Mouse (Mus musculus): ENCODE data around the gene Ugt1a5. TPM values are rescaled to one million over a fixed set of nuclear protein-coding genes. Genes with fewer than 3 reads are reported as not detected.
"Not testable (repeated sequence)": the region's sequence is repeated elsewhere in the genome, so short reads cannot be mapped to it uniquely, and the experiment has no call there.

Ugt1a5 gene
- not detected in 2 replicates for polyA plus RNA-seq (2015; fragmentation: Nextera tagmentation; extraction: Ambion mirVana)

GRCm38 (mm10) chr1:88165711-88166110, at the start of gene Ugt1a5:
Gene Ugt1a5, plus strand, starts transcription at chr1:88166012.
- Histone ChIP-seq H3K9ac (no peak within 1 kb of the TSS), H3K4me1 (no peaks in the 10 kb centered on the region), H3K4me2 (no peak within 1 kb of the TSS), H3K36me3 (no peaks in the 10 kb centered on the region), H3K27me3 (no peaks in the 10 kb centered on the region), H3K9me3 (no peaks in the 10 kb centered on the region), H3K27ac (no peak within 1 kb of the TSS), H3K4me3 (no peak within 1 kb of the TSS)
- no peak for ATAC-seq (ENCODE audit: insufficient number of reproducible peaks, low FRiP score, low TSS enrichment, low read depth)
- WGBS, result 75% methylated on average over 5 of the region's 5 CpGs

DNA sequence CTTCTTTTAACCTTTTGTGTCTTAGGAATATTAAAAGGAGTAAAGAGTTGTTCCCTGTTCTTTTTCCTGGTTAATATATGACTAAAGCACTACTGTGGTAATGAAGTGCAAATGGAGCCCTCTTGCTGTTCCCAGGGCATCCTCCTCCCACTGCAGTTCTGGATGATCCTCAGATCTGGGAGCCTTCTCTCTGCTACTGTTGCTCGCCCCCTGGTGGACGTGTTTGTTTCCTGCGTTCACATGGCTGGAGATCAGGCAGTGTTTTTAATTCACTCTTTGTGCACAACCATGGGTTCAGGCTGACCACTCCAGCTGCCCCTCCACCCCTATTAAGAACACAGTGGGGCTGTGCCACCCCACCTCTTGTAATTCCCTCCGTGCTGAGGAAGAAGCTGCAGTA, 45.3 kb upstream of the Ugt1a5 start:
- not testable (repeated sequence) for ATAC-seq (ENCODE audit: insufficient number of reproducible peaks, low FRiP score, low TSS enrichment, low read depth); H3K4me2 ChIP-seq; H3K36me3 ChIP-seq; H3K4me3 ChIP-seq; H3K27me3 ChIP-seq; H3K4me1 ChIP-seq; H3K9me3 ChIP-seq; H3K27ac ChIP-seq; H3K9ac ChIP-seq
- WGBS, result 6% methylated on average over 4 of the region's 4 CpGs

GRCm38 (mm10) chr1:88121521-88121920, 44.3 kb upstream of the Ugt1a5 start:
- not testable (repeated sequence) for H3K4me1 ChIP-seq; H3K9me3 ChIP-seq; H3K27me3 ChIP-seq; H3K27ac ChIP-seq; H3K9ac ChIP-seq; H3K4me2 ChIP-seq; H3K36me3 ChIP-seq; H3K4me3 ChIP-seq; ATAC-seq (ENCODE audit: insufficient number of reproducible peaks, low FRiP score, low TSS enrichment, low read depth)
- no CpG with 5 or more reads among the region's 1 CpGs for WGBS

DNA sequence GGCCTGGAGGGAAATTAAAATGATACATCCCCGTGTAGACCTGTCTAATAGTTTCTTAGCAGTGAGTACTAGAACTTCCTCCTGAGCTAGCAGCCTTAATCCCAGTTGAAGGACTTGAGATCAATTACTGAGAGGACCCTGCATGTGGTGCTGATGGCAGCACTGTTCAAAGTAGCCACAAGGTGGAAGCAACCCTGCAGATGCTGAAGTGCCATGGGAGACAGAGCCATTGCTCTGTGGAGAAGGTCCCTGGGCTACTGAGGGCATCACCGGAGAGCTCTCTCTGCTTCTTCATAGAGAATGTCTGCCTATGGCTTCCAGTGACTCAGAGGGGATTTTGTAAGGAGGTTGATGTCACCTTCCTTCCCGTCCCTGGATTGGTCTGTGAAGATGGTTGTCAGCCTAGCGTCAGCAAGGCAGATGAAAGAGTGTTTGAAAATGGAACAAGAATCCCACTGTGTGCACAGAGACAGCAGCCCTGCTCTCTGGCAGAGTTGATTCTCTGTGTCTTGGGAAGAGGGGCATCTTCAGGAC, 39.9 kb upstream of the Ugt1a5 start:
- H3K27me3 ChIP-seq; ATAC-seq (ENCODE audit: insufficient number of reproducible peaks, low FRiP score, low TSS enrichment, low read depth); H3K9ac ChIP-seq; H3K4me1 ChIP-seq; H3K4me3 ChIP-seq; H3K36me3 ChIP-seq; H3K9me3 ChIP-seq; H3K27ac ChIP-seq; H3K4me2 ChIP-seq: not testable (repeated sequence)
- 73% methylated on average over 4 of the region's 4 CpGs for WGBS

DNA sequence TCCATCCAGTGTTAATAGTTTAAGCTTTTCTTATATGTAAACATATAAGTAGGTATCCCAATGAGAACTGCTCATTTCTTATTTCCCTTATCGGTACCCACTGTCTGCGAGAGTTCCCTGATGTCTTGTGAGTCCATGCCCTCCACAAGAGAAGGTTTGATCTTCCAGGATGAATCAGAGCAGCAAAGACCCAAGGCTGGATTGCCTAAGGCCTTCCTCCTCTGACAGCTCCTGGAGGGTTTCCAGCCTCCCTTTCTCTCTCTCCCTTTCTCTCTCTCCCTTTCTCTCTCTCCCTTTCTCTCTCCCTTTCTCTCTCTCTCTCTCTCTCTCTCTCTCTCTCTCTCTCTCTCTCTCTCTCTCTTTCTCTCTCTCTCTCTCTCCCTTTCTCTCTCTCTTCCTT, 36.7 kb upstream of the Ugt1a5 start:
- H3K4me2 ChIP-seq; H3K4me1 ChIP-seq; H3K27me3 ChIP-seq; H3K9ac ChIP-seq; ATAC-seq (ENCODE audit: insufficient number of reproducible peaks, low FRiP score, low TSS enrichment, low read depth); H3K4me3 ChIP-seq; H3K36me3 ChIP-seq; H3K9me3 ChIP-seq; H3K27ac ChIP-seq: not testable (repeated sequence)
- 86% methylated on average over 2 of the region's 2 CpGs for WGBS

DNA sequence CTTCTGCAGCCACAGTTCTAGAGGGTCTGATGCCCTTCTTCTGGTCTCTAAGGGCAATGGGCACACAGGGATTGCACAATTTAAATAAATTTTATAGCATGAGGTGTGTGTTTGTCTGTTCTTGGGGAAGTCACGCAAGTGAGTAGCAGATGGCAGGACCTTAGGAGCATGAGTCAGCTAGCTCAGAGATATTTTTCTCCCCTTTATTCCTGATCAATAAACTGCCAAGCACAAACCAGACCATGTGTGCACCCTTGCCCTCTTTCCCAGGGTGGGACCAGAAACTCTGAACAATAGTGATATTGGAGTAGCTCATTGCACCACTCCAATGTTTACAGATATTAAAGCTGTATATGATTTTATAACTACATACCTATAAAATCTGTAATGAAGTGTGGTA, 35.6 kb upstream of the Ugt1a5 start:
- WGBS, result 67% methylated on average over 1 of the region's 1 CpGs
- H3K4me1 ChIP-seq; H3K9me3 ChIP-seq; H3K4me3 ChIP-seq; H3K27ac ChIP-seq; H3K4me2 ChIP-seq; ATAC-seq (ENCODE audit: insufficient number of reproducible peaks, low FRiP score, low TSS enrichment, low read depth); H3K36me3 ChIP-seq; H3K27me3 ChIP-seq; H3K9ac ChIP-seq: not testable (repeated sequence)

GRCm38 (mm10) chr1:88133908-88134456, 31.8 kb upstream of the Ugt1a5 start:
- no peak overlapping the region for H3K4me3 ChIP-seq
- H3K9me3 ChIP-seq, result no peaks in the 10 kb centered on the region
- ATAC-seq (ENCODE audit: insufficient number of reproducible peaks, low FRiP score, low TSS enrichment, low read depth), result no peak
- no peak overlapping the region for H3K9ac ChIP-seq
- H3K27ac ChIP-seq, result peak overlapping the region; percentile 69
- H3K4me1 ChIP-seq, result peaks cover 9% of the 10 kb centered on the region; the same call in 1 of the 2 replicates
- WGBS, result 25% methylated on average over 3 of the region's 3 CpGs
- H3K36me3 ChIP-seq, result no peaks in the 10 kb centered on the region
- no peaks in the 10 kb centered on the region for H3K27me3 ChIP-seq
- no peak overlapping the region for H3K4me2 ChIP-seq

DNA sequence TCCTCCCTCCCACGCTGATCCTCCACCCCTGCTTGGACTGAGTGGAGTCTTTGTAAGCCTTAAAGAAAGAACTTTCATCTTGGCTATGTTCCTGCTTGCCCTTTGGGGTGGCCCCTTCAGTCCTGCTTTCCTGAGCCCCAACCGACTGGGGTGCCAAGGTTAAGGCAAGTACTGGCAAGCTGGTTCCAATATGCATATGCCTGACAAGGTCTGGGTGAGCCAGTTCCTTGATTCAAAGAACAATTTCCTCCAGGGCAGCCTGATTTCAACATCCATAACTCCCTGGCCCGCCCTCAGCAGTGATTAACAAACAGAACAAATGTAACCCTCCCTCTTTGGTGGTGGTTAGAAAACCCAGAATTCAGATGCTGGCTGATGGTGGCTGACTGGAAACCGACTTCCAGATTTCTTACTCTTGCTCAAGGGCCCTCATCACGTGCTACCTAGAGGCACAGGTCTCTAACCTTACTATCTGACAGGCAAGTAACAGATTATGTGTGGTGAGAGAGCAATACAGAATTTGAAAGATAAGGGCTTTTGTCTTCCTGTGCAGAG, 31.3 kb upstream of the Ugt1a5 start, which contains the start of gene Ugt1a6a:
Ugt1a6a (plus strand) TSS at position 353 of the 555 bp plus-strand sequence.
- not testable (repeated sequence) for H3K9me3 ChIP-seq; ATAC-seq (ENCODE audit: insufficient number of reproducible peaks, low FRiP score, low TSS enrichment, low read depth); H3K27me3 ChIP-seq; H3K9ac ChIP-seq; H3K36me3 ChIP-seq; H3K4me2 ChIP-seq; H3K4me3 ChIP-seq; H3K4me1 ChIP-seq
- WGBS, result 38% methylated on average over 5 of the region's 5 CpGs
- peak within 1 kb of the TSS; percentile 69 for H3K27ac ChIP-seq

DNA sequence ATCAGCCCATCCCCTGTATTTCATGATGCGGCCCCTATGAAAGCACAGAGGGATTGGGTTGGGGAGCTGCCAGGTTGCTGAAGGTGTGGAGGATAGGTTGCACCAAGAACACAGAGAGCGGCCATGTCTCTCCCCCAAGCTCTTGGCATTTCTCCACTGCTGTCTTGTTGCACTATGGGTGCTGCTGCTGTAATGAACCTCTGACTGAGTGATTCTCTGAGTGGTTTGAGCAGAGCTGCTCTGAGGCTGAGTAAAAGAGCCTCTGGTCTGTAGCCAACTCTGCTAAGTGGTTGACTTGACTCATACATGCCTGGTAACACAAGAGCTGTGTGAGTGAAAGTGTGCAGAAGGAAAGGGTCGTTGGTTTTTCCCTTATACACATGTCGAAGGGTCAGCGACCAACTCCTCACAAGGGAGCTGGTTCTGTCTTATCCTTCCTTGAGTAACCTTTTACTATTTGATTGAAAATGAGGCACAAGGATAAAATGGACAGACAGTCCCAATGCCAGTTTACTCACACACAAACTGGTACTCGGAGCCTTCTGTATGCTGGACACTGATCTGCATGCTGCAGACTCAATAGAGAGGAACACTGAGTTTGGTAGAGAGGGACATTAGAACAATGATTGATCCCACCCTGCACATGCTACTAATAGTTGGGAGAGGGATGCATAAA, 30.4 kb upstream of the Ugt1a5 start:
- not testable (repeated sequence) for H3K9ac ChIP-seq, H3K27ac ChIP-seq
- 78% methylated on average over 6 of the region's 6 CpGs for WGBS

DNA sequence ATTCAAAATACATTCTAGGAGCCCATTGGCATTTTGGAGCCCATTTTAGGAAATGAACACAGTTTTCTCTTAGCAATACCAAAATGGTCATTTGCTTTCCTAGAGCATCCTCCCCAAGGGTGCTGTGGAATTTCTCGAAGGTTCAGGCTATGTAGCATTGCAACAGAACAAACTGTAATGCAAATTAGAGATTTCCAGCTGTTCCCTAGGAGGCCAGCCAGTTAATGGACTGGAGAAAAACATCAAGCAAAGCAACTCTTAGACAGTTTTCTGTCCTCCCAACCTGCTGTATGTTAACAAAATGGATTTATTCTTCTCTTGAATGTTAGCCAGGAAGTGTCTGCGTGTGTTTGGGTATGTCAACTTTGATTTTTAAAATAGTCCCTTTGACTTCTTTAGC, 29.2 kb upstream of the Ugt1a5 start:
- no peaks in the 10 kb centered on the region for H3K36me3 ChIP-seq
- ATAC-seq (ENCODE audit: insufficient number of reproducible peaks, low FRiP score, low TSS enrichment, low read depth), result no peak
- peaks cover 9% of the 10 kb centered on the region; the same call in 1 of the 2 replicates for H3K4me1 ChIP-seq
- no peaks in the 10 kb centered on the region for H3K9me3 ChIP-seq
- H3K9ac ChIP-seq, result no peak overlapping the region
- WGBS, result 65% methylated on average over 2 of the region's 2 CpGs
- H3K27ac ChIP-seq, result no peak overlapping the region
- no peak overlapping the region for H3K4me2 ChIP-seq
- no peak overlapping the region for H3K4me3 ChIP-seq
- no peaks in the 10 kb centered on the region for H3K27me3 ChIP-seq

More for the DNA sequence above, 30.4 kb upstream of the Ugt1a5 start:
- H3K27me3 ChIP-seq; H3K4me3 ChIP-seq; H3K4me1 ChIP-seq; ATAC-seq (ENCODE audit: insufficient number of reproducible peaks, low FRiP score, low TSS enrichment, low read depth); H3K9me3 ChIP-seq; H3K36me3 ChIP-seq; H3K4me2 ChIP-seq: not testable (repeated sequence)

- Histone ChIP-seq H3K4me2 (no peak overlapping the region), H3K4me3 (no peak overlapping the region), H3K9ac (no peak overlapping the region), H3K27ac (no peak overlapping the region), H3K27me3 (no peaks in the 10 kb centered on the region), H3K36me3 (no peaks in the 10 kb centered on the region), H3K9me3 (no peaks in the 10 kb centered on the region), H3K4me1 (peaks cover 9% of the 10 kb centered on the region; the same call in 1 of the 2 replicates)
- ATAC-seq (ENCODE audit: insufficient number of reproducible peaks, low FRiP score, low TSS enrichment, low read depth), result no peak
- 84% methylated on average over 3 of the region's 3 CpGs for WGBS
Observed at GRCm38 (mm10) chr1:88137264-88137663, 28.5 kb upstream of the Ugt1a5 start.

- no peaks in the 10 kb centered on the region for H3K36me3 ChIP-seq
- H3K4me2 ChIP-seq, result no peak overlapping the region
- no peaks in the 10 kb centered on the region for H3K27me3 ChIP-seq
- 91% methylated on average over 1 of the region's 1 CpGs for WGBS
- no peak overlapping the region for H3K27ac ChIP-seq
- H3K4me3 ChIP-seq, result no peak overlapping the region
- ATAC-seq (ENCODE audit: insufficient number of reproducible peaks, low FRiP score, low TSS enrichment, low read depth), result no peak
- no peak overlapping the region for H3K9ac ChIP-seq
- no peaks in the 10 kb centered on the region for H3K9me3 ChIP-seq
- peaks cover 9% of the 10 kb centered on the region; the same call in 1 of the 2 replicates for H3K4me1 ChIP-seq
Observed at GRCm38 (mm10) chr1:88138145-88138544, 27.7 kb upstream of the Ugt1a5 start.

Measured in limb, embryonic 15.5 days (tissue).